38 mouse cellular contexts compared by ENCODE assay signal in genomic region chr16:38378591-38378990, GRCm38 (mm10). TPM values are rescaled to one million over a fixed set of nuclear protein-coding genes. Genes with fewer than 3 reads are reported as not detected.
A peak's percentile ranks its signal among the peaks of the same experiment; 100 is the strongest.
DNase-seq lines count a peak whose midpoint lies in the region; ATAC-seq and TF ChIP-seq lines count a peak whose summit lies in the region.
"Had no signal": no experiment of that assay in that cellular context is flagged by ENCODE, and none has a peak within 500 bp of the region (broad histone marks: within the 10 kb centered on the region; RNA-seq: fewer than 3 reads in every experiment).

No protein-coding gene starts in this region.

- intact Hi-C loops in heart, adult 2 months (cut with DNase I) = no loop called here
- intact Hi-C loops in left cerebral cortex, adult 2 months (cut with DNase I) = loop anchor here (5.0 kb wide), 1 partner anchor 104 kb away; no protein-coding TSS in a partner anchor

- peaks cover 8% of the 10 kb centered on the region; the same call in 1 of the 2 replicates for H3K4me1 ChIP-seq in embryonic facial prominence, embryonic 12.5 days
- H3K4me1 ChIP-seq in embryonic facial prominence, embryonic 10.5 days = peaks cover 28% of the 10 kb centered on the region
- peaks cover 12% of the 10 kb centered on the region; the same call in 1 of the 2 replicates for H3K4me1 ChIP-seq in heart, postnatal 0 days (ENCODE audit: control insufficient read depth, insufficient read depth)
- peaks cover 8% of the 10 kb centered on the region for H3K4me1 ChIP-seq in heart, adult 2 months (ENCODE audit: control insufficient read depth, insufficient read depth, low read length)
- no peaks in the 10 kb centered on the region; the same call in 1 of the 2 replicates for H3K4me1 ChIP-seq in stomach, embryonic 14.5 days (ENCODE audit: control insufficient read depth, insufficient read depth, low read length)
- H3K4me1 ChIP-seq in stomach, postnatal 0 days (replicated peaks; ENCODE audit: control insufficient read depth, insufficient read depth) = no peaks in the 10 kb centered on the region

- no peak overlapping the region for H3K9ac ChIP-seq in embryonic facial prominence, embryonic 12.5 days
- no peak overlapping the region for H3K9ac ChIP-seq in heart, postnatal 0 days (replicated peaks; ENCODE audit: low read depth, low read length)
- H3K9ac ChIP-seq in heart, adult 2 months (ENCODE audit: low read depth, low read length) = no peak overlapping the region
- no peak overlapping the region for H3K9ac ChIP-seq in stomach, embryonic 14.5 days (replicated peaks; ENCODE audit: low read depth, low read length)
- H3K9ac ChIP-seq in stomach, postnatal 0 days (ENCODE audit: low read length) = no peak overlapping the region
- H3K9ac ChIP-seq: embryonic facial prominence, embryonic 15.5 days; forebrain, embryonic 12.5 days; liver, embryonic 15.5 days; lung, embryonic 15.5 days; neural tube, embryonic 13.5 days; stomach, embryonic 15.5 days had no signal

- no peak overlapping the region for H3K27ac ChIP-seq in embryonic facial prominence, embryonic 12.5 days
- no peak overlapping the region for H3K27ac ChIP-seq in embryonic facial prominence, embryonic 10.5 days (replicated peaks)
- H3K27ac ChIP-seq in heart, postnatal 0 days (ENCODE audit: low read depth) = no peak overlapping the region
- no peak overlapping the region for H3K27ac ChIP-seq in heart, adult 2 months
- H3K27ac ChIP-seq in stomach, embryonic 14.5 days (ENCODE audit: low read length) = no peak overlapping the region
- H3K27ac ChIP-seq in stomach, postnatal 0 days (replicated peaks) = no peak overlapping the region
- H3K27ac ChIP-seq in left cerebral cortex, adult 2 months = no peak overlapping the region
- H3K27ac ChIP-seq: embryonic facial prominence, embryonic 15.5 days; forebrain, embryonic 12.5 days; lung, embryonic 15.5 days; midbrain, embryonic 10.5 days; neural tube, embryonic 13.5 days; stomach, embryonic 15.5 days had no signal

- H3ac ChIP-seq in myocyte (ENCODE audit: control insufficient read depth, insufficient read length) = no peak overlapping the region

- no peak for TF ChIP-seq EP300 in heart, postnatal 0 days (IDR thresholded peaks at IDR 0.05; ENCODE audit: low read depth)
- no peak for TF ChIP-seq EP300 in heart, adult 2 months (IDR thresholded peaks at IDR 0.05; ENCODE audit: insufficient read depth, low read depth, low read length)
- no peak for TF ChIP-seq EP300 in stomach, postnatal 0 days (optimal IDR thresholded peaks at IDR 0.05)

- TF ChIP-seq CTCF in heart, postnatal 0 days (IDR thresholded peaks at IDR 0.05; ENCODE audit: low read depth) = no peak
- no peak for TF ChIP-seq CTCF in heart, adult 2 months (IDR thresholded peaks at IDR 0.05)
- no peak for TF ChIP-seq CTCF in stomach, postnatal 0 days (IDR thresholded peaks at IDR 0.05; ENCODE audit: low read depth)
- no peak for TF ChIP-seq CTCF in left cerebral cortex, adult 2 months (IDR thresholded peaks at IDR 0.05)

- no peak overlapping the region for H3K4me3 ChIP-seq in embryonic facial prominence, embryonic 12.5 days
- no peak overlapping the region for H3K4me3 ChIP-seq in embryonic facial prominence, embryonic 10.5 days
- no peak overlapping the region for H3K4me3 ChIP-seq in heart, postnatal 0 days (ENCODE audit: low read depth, low read length)
- no peak overlapping the region for H3K4me3 ChIP-seq in heart, adult 2 months
- H3K4me3 ChIP-seq in stomach, embryonic 14.5 days (ENCODE audit: low read depth, low read length) = no peak overlapping the region
- no peak overlapping the region for H3K4me3 ChIP-seq in stomach, postnatal 0 days (ENCODE audit: low read depth, low read length)
- H3K4me3 ChIP-seq in myocyte = no peak overlapping the region
- H3K4me3 ChIP-seq in left cerebral cortex, adult 2 months = no peak overlapping the region
- H3K4me3 ChIP-seq: embryonic facial prominence, embryonic 15.5 days; forebrain, embryonic 12.5 days; liver, embryonic 15.5 days; lung, embryonic 15.5 days; midbrain, embryonic 10.5 days; neural tube, embryonic 13.5 days; stomach, embryonic 15.5 days had no signal

- 0 out of 2 replicates have a peak, but pooled peaks have one; percentile 17 for ATAC-seq in embryonic facial prominence, embryonic 12.5 days (ENCODE audit: insufficient number of reproducible peaks, insufficient read depth, low FRiP score, low TSS enrichment)
- peak; percentile 6; the same call in 1 of the 2 replicates for ATAC-seq in heart, postnatal 0 days (ENCODE audit: insufficient read depth, low read depth)
- 0 out of 2 replicates have a peak, but pooled peaks have one; percentile 26 for ATAC-seq in stomach, embryonic 14.5 days (ENCODE audit: insufficient number of reproducible peaks, insufficient read depth, low FRiP score, low read depth)
- ATAC-seq in stomach, postnatal 0 days (ENCODE audit: low FRiP score, low TSS enrichment) = no peak
- ATAC-seq: hindbrain, embryonic 16.5 days; midbrain, embryonic 16.5 days had no signal

- no peak for DNase-seq in embryonic facial prominence, embryonic 10.5 days (ENCODE audit: low spot score)
- peak; percentile 5 for DNase-seq in heart, postnatal 0 days (ENCODE audit: low spot score)
- DNase-seq in heart, adult 2 months = no peak
- no peak for DNase-seq in stomach, postnatal 0 days (ENCODE audit: low spot score)
- no peak for DNase-seq in left cerebral cortex, adult 2 months (ENCODE audit: extremely low spot score in 1 of 2, low spot score in 2 of 2)
- DNase-seq: adrenal gland, postnatal 25 days; cerebellum, adult 11-12 months; cerebellum, adult 9-11 months; gastrocnemius, postnatal 14 days; heart, adult 18-20 months; kidney, adult 9 months; kidney, postnatal 10 days; layer of hippocampus, postnatal 36 days; thymus, postnatal 14 days had no signal

- no peaks in the 10 kb centered on the region for H3K36me3 ChIP-seq in embryonic facial prominence, embryonic 12.5 days
- H3K36me3 ChIP-seq in embryonic facial prominence, embryonic 10.5 days (replicated peaks) = no peaks in the 10 kb centered on the region
- H3K36me3 ChIP-seq in heart, postnatal 0 days (replicated peaks; ENCODE audit: control insufficient read depth, insufficient read depth, low read length) = peaks cover 52% of the 10 kb centered on the region
- no peaks in the 10 kb centered on the region; the same call in 1 of the 2 replicates for H3K36me3 ChIP-seq in heart, adult 2 months (ENCODE audit: control insufficient read depth, insufficient read depth, low read length)
- no peaks in the 10 kb centered on the region for H3K36me3 ChIP-seq in stomach, embryonic 14.5 days (ENCODE audit: control insufficient read depth, insufficient read depth, low read length)
- no peaks in the 10 kb centered on the region for H3K36me3 ChIP-seq in stomach, postnatal 0 days (ENCODE audit: control insufficient read depth, insufficient read depth, low read length)
- H3K36me3 ChIP-seq in myocyte (ENCODE audit: control insufficient read depth, insufficient read depth) = no peaks in the 10 kb centered on the region
- H3K36me3 ChIP-seq: embryonic facial prominence, embryonic 15.5 days; forebrain, embryonic 12.5 days; lung, embryonic 15.5 days; midbrain, embryonic 10.5 days; neural tube, embryonic 13.5 days; stomach, embryonic 15.5 days had no signal

- no peaks in the 10 kb centered on the region for H3K9me3 ChIP-seq in embryonic facial prominence, embryonic 12.5 days
- H3K9me3 ChIP-seq in embryonic facial prominence, embryonic 10.5 days = no peaks in the 10 kb centered on the region
- H3K9me3 ChIP-seq in heart, postnatal 0 days (replicated peaks; ENCODE audit: control insufficient read depth, low read length) = no peaks in the 10 kb centered on the region
- no peaks in the 10 kb centered on the region for H3K9me3 ChIP-seq in stomach, embryonic 14.5 days (ENCODE audit: control insufficient read depth, low read depth, low read length)
- H3K9me3 ChIP-seq in stomach, postnatal 0 days (ENCODE audit: control insufficient read depth, low read length) = no peaks in the 10 kb centered on the region
- H3K9me3 ChIP-seq: embryonic facial prominence, embryonic 15.5 days; forebrain, embryonic 12.5 days; G1E; liver, embryonic 15.5 days; lung, embryonic 15.5 days; midbrain, embryonic 10.5 days; neural tube, embryonic 13.5 days; stomach, embryonic 15.5 days had no signal

- H3K79me2 ChIP-seq in heart, adult 2 months (replicated peaks; ENCODE audit: control insufficient read depth, insufficient read depth, low read length) = no peaks in the 10 kb centered on the region
- H3K79me2 ChIP-seq in myocyte (ENCODE audit: control insufficient read depth, insufficient read depth) = no peaks in the 10 kb centered on the region

- H3K27me3 ChIP-seq in embryonic facial prominence, embryonic 12.5 days = no peaks in the 10 kb centered on the region
- 0 out of 2 replicates have a peak, but pooled peaks cover 3% of the 10 kb centered on the region for H3K27me3 ChIP-seq in embryonic facial prominence, embryonic 10.5 days (replicated peaks; ENCODE audit: low read depth, poor library complexity, severe bottlenecking)
- no peaks in the 10 kb centered on the region for H3K27me3 ChIP-seq in heart, postnatal 0 days (ENCODE audit: control insufficient read depth, insufficient read depth, low read length)
- no peaks in the 10 kb centered on the region for H3K27me3 ChIP-seq in heart, adult 2 months (ENCODE audit: control insufficient read depth, insufficient read depth, low read length)
- no peaks in the 10 kb centered on the region for H3K27me3 ChIP-seq in stomach, embryonic 14.5 days (ENCODE audit: control insufficient read depth, insufficient read depth, low read length)
- H3K27me3 ChIP-seq in stomach, postnatal 0 days (ENCODE audit: control insufficient read depth, insufficient read depth, low read length) = no peaks in the 10 kb centered on the region
- no peaks in the 10 kb centered on the region for H3K27me3 ChIP-seq in myocyte (ENCODE audit: control insufficient read depth, insufficient read depth, insufficient read length)
- H3K27me3 ChIP-seq: embryonic facial prominence, embryonic 15.5 days; forebrain, embryonic 12.5 days; liver, embryonic 15.5 days; lung, embryonic 15.5 days; neural tube, embryonic 13.5 days; stomach, embryonic 15.5 days had no signal

- TF ChIP-seq POLR2A in heart, adult 2 months (IDR thresholded peaks at IDR 0.05; ENCODE audit: insufficient read depth, low read depth, low read length) = no peak
- TF ChIP-seq POLR2A in myocyte (IDR thresholded peaks at IDR 0.05; ENCODE audit: insufficient read length, low read depth) = no peak

- WGBS in embryonic facial prominence, embryonic 12.5 days = 72% methylated on average over 6 of the region's 6 CpGs
- WGBS in embryonic facial prominence, embryonic 10.5 days = 78% methylated on average over 6 of the region's 6 CpGs
- WGBS in heart, postnatal 0 days = 69% methylated on average over 6 of the region's 6 CpGs
- 80% methylated on average over 6 of the region's 6 CpGs for WGBS in heart, adult 2 months
- WGBS in stomach, embryonic 14.5 days = 82% methylated on average over 6 of the region's 6 CpGs
- 80% methylated on average over 6 of the region's 6 CpGs for WGBS in stomach, postnatal 0 days

- no peak overlapping the region for H3K4me2 ChIP-seq in embryonic facial prominence, embryonic 12.5 days (replicated peaks)
- no peak overlapping the region for H3K4me2 ChIP-seq in heart, postnatal 0 days (ENCODE audit: low read depth, low read length)
- no peak overlapping the region for H3K4me2 ChIP-seq in stomach, embryonic 14.5 days (replicated peaks; ENCODE audit: low read depth, low read length)
- H3K4me2 ChIP-seq in stomach, postnatal 0 days (replicated peaks; ENCODE audit: low read depth) = no peak overlapping the region
- H3K4me2 ChIP-seq in myocyte (ENCODE audit: low read depth) = peak overlapping the region; percentile 54
- H3K4me2 ChIP-seq: embryonic facial prominence, embryonic 15.5 days; forebrain, embryonic 12.5 days; lung, embryonic 15.5 days; neural tube, embryonic 13.5 days; stomach, embryonic 15.5 days had no signal

RNA-seq across cellular contexts. Expression of gene Popdc2, which starts 16.6 kb away (rescaled TPM):
- polyA plus RNA-seq in embryonic facial prominence, embryonic 12.5 days (2016; fragmentation: Nextera tagmentation; extraction: Ambion mirVana) = 1.4 and 1.9 TPM in 2 replicates
- 2.1 and 2.7 TPM in 2 replicates for polyA plus RNA-seq in embryonic facial prominence, embryonic 10.5 days (2016; fragmentation: Nextera tagmentation; extraction: Ambion mirVana)
- total RNA-seq in heart, postnatal 0 days (2014; rRNA removed; ENCODE audit: low replicate concordance) = 982 and 1,104 TPM in 2 replicates
- 564 and 675 TPM in 2 replicates for polyA plus RNA-seq in heart, postnatal 0 days (2015; fragmentation: Nextera tagmentation; extraction: Ambion mirVana)
- total RNA-seq in heart, adult 2 months (2021) = 100 to 1,000 TPM; 462 to 476 TPM
- polyA plus RNA-seq in heart, adult 2 months (2012; rRNA removed) = 695 and 745 TPM in 2 replicates
- polyA plus RNA-seq in stomach, embryonic 14.5 days (2014; fragmentation: Nextera tagmentation; extraction: Ambion mirVana) = 5.4 and 5.7 TPM in 2 replicates
- polyA plus RNA-seq in stomach, postnatal 0 days (2015; fragmentation: Nextera tagmentation; extraction: Ambion mirVana) = 10.4 and 11.5 TPM in 2 replicates
- 10.5 TPM for polyA plus RNA-seq in myocyte (2012; fragmentation: generic; extraction: Trizol)
- 1 to 10 TPM in 1 of 2 experiments, under 1 TPM in 1; 0.51 to 1.5 TPM for total RNA-seq in left cerebral cortex, adult 2 months (2021)

RNA-seq across cellular contexts. Expression of gene Gm21987, which starts 31.8 kb away (rescaled TPM):
- not detected in 2 replicates for polyA plus RNA-seq in embryonic facial prominence, embryonic 12.5 days (2016; fragmentation: Nextera tagmentation; extraction: Ambion mirVana)
- not detected in 2 replicates for polyA plus RNA-seq in embryonic facial prominence, embryonic 10.5 days (2016; fragmentation: Nextera tagmentation; extraction: Ambion mirVana)
- not detected in 2 replicates for total RNA-seq in heart, postnatal 0 days (2014; rRNA removed; ENCODE audit: low replicate concordance)
- 5.1 and 6.2 TPM in 2 replicates for polyA plus RNA-seq in heart, postnatal 0 days (2015; fragmentation: Nextera tagmentation; extraction: Ambion mirVana)
- total RNA-seq in heart, adult 2 months (2021) = not detected
- not detected in 2 replicates for polyA plus RNA-seq in heart, adult 2 months (2012; rRNA removed)
- not detected in 2 replicates for polyA plus RNA-seq in stomach, embryonic 14.5 days (2014; fragmentation: Nextera tagmentation; extraction: Ambion mirVana)
- not detected in 2 replicates for polyA plus RNA-seq in stomach, postnatal 0 days (2015; fragmentation: Nextera tagmentation; extraction: Ambion mirVana)
- 0.16 TPM for polyA plus RNA-seq in myocyte (2012; fragmentation: generic; extraction: Trizol)
- not detected for total RNA-seq in left cerebral cortex, adult 2 months (2021)
- total RNA-seq: adrenal gland, adult 18-20 months; adrenal gland, postnatal 25 days; common myeloid progenitor, adult 5-6 weeks; gastrocnemius, postnatal 14 days; layer of hippocampus, postnatal 36 days; left cerebral cortex, postnatal 10 days; megakaryocyte progenitor cell, adult 5-6 weeks had no signal
- polyA plus RNA-seq: C2C12; embryonic facial prominence, embryonic 15.5 days; forebrain, embryonic 12.5 days; hindbrain, embryonic 11.5 days; hindbrain, embryonic 16.5 days; large intestine, adult 2 months; limb, embryonic 14.5 days; liver, embryonic 15.5 days; lung, embryonic 15.5 days; midbrain, embryonic 10.5 days; midbrain, embryonic 16.5 days; neural tube, embryonic 13.5 days; small intestine, adult 2 months; stomach, embryonic 15.5 days; urinary bladder, adult 2 months had no signal

RNA-seq across cellular contexts. Expression of gene Cox17, which starts 31.8 kb away (rescaled TPM):
- 110 and 111 TPM in 2 replicates for polyA plus RNA-seq in embryonic facial prominence, embryonic 12.5 days (2016; fragmentation: Nextera tagmentation; extraction: Ambion mirVana)
- 128 and 133 TPM in 2 replicates for polyA plus RNA-seq in embryonic facial prominence, embryonic 10.5 days (2016; fragmentation: Nextera tagmentation; extraction: Ambion mirVana)
- total RNA-seq in heart, postnatal 0 days (2014; rRNA removed; ENCODE audit: low replicate concordance) = 84.7 and 177 TPM in 2 replicates
- polyA plus RNA-seq in heart, postnatal 0 days (2015; fragmentation: Nextera tagmentation; extraction: Ambion mirVana) = 579 and 627 TPM in 2 replicates
- 100 to 1,000 TPM; 295 to 358 TPM for total RNA-seq in heart, adult 2 months (2021)
- 190 and 221 TPM in 2 replicates for polyA plus RNA-seq in heart, adult 2 months (2012; rRNA removed)
- 135 and 147 TPM in 2 replicates for polyA plus RNA-seq in stomach, embryonic 14.5 days (2014; fragmentation: Nextera tagmentation; extraction: Ambion mirVana)
- polyA plus RNA-seq in stomach, postnatal 0 days (2015; fragmentation: Nextera tagmentation; extraction: Ambion mirVana) = 301 and 327 TPM in 2 replicates
- 653 TPM for polyA plus RNA-seq in myocyte (2012; fragmentation: generic; extraction: Trizol)
- total RNA-seq in left cerebral cortex, adult 2 months (2021) = 100 to 1,000 TPM; 131 to 133 TPM

RNA-seq across cellular contexts. Expression of gene Maats1, which starts 36.6 kb away (rescaled TPM):
- polyA plus RNA-seq in embryonic facial prominence, embryonic 12.5 days (2016; fragmentation: Nextera tagmentation; extraction: Ambion mirVana) = 0.08 and 0.32 TPM in 2 replicates
- 0.17 and 0.19 TPM in 2 replicates for polyA plus RNA-seq in embryonic facial prominence, embryonic 10.5 days (2016; fragmentation: Nextera tagmentation; extraction: Ambion mirVana)
- not detected in 2 replicates for total RNA-seq in heart, postnatal 0 days (2014; rRNA removed; ENCODE audit: low replicate concordance)
- polyA plus RNA-seq in heart, postnatal 0 days (2015; fragmentation: Nextera tagmentation; extraction: Ambion mirVana) = 0.10 and 0.15 TPM in 2 replicates
- total RNA-seq in heart, adult 2 months (2021) = not detected
- polyA plus RNA-seq in heart, adult 2 months (2012; rRNA removed) = 0.20 TPM in 1 of 2 replicates, not detected in the other
- polyA plus RNA-seq in stomach, embryonic 14.5 days (2014; fragmentation: Nextera tagmentation; extraction: Ambion mirVana) = 0.18 TPM in 1 of 2 replicates, not detected in the other
- 0.27 and 0.44 TPM in 2 replicates for polyA plus RNA-seq in stomach, postnatal 0 days (2015; fragmentation: Nextera tagmentation; extraction: Ambion mirVana)
- 1.1 TPM for polyA plus RNA-seq in myocyte (2012; fragmentation: generic; extraction: Trizol)
- total RNA-seq in left cerebral cortex, adult 2 months (2021) = 1 to 10 TPM; 1.2 to 1.6 TPM
- total RNA-seq: common myeloid progenitor, adult 5-6 weeks; gastrocnemius, postnatal 14 days; megakaryocyte progenitor cell, adult 5-6 weeks had no signal
- polyA plus RNA-seq: G1E; intestine, embryonic 14.5 days had no signal

RNA-seq across cellular contexts. Expression of gene Pla1a, which starts 54.4 kb away (rescaled TPM):
- 0.14 and 0.19 TPM in 2 replicates for polyA plus RNA-seq in embryonic facial prominence, embryonic 12.5 days (2016; fragmentation: Nextera tagmentation; extraction: Ambion mirVana)
- not detected in 2 replicates for polyA plus RNA-seq in embryonic facial prominence, embryonic 10.5 days (2016; fragmentation: Nextera tagmentation; extraction: Ambion mirVana)
- 13.4 and 14.5 TPM in 2 replicates for total RNA-seq in heart, postnatal 0 days (2014; rRNA removed; ENCODE audit: low replicate concordance)
- 4.6 and 4.9 TPM in 2 replicates for polyA plus RNA-seq in heart, postnatal 0 days (2015; fragmentation: Nextera tagmentation; extraction: Ambion mirVana)
- 1 to 10 TPM; 6.8 to 8.8 TPM for total RNA-seq in heart, adult 2 months (2021)
- polyA plus RNA-seq in heart, adult 2 months (2012; rRNA removed) = 9.6 and 13.6 TPM in 2 replicates
- polyA plus RNA-seq in stomach, embryonic 14.5 days (2014; fragmentation: Nextera tagmentation; extraction: Ambion mirVana) = 0.71 TPM in 1 of 2 replicates, not detected in the other
- polyA plus RNA-seq in stomach, postnatal 0 days (2015; fragmentation: Nextera tagmentation; extraction: Ambion mirVana) = 0.11 and 0.34 TPM in 2 replicates
- 13.9 TPM for polyA plus RNA-seq in myocyte (2012; fragmentation: generic; extraction: Trizol)
- 1 to 10 TPM; 1.5 to 2.5 TPM for total RNA-seq in left cerebral cortex, adult 2 months (2021)
- total RNA-seq: common myeloid progenitor, adult 5-6 weeks; megakaryocyte progenitor cell, adult 5-6 weeks had no signal
- polyA plus RNA-seq: G1E had no signal

Comparison
In these comparisons a context has a peak if more than half of its experiments do, and no peak if none do; other contexts are left out.
1. RNA of gene Popdc2, which starts 16.6 kb away (polyA plus RNA-seq): 695 to 745 TPM in heart, adult 2 months and 564 to 675 TPM in heart, postnatal 0 days; 10.4 to 11.5 TPM in stomach, postnatal 0 days, 10.5 TPM in myocyte (single experiment), 5.4 to 5.7 TPM in stomach, embryonic 14.5 days, 2.1 to 2.7 TPM in embryonic facial prominence, embryonic 10.5 days and 1.4 to 1.9 TPM in embryonic facial prominence, embryonic 12.5 days; every median in the first group is over 10 times any median in the second.